Mouse (Mus musculus) E14TG2a.4 (cell line): ENCODE measurements around the gene Tmem132b.
A peak's percentile ranks its signal among the peaks of the same experiment; 100 is the strongest.
"Not testable (repeated sequence)": the region's sequence is repeated elsewhere in the genome, so short reads cannot be mapped to it uniquely, and the experiment has no call there.

ENCODE experiments used
- H3K27me3 ChIP-seq: 2 replicates; pipeline ENCODE4 v1.6.1; 2014; ENCODE audit warnings: low read length, control low read depth; ENCODE audit not compliant: insufficient read depth
- H3K36me3 ChIP-seq: 2 replicates; pipeline ENCODE4 v1.6.1; 2014; ENCODE audit warnings: low read length, control low read depth; ENCODE audit not compliant: insufficient read depth
- H3K4me1 ChIP-seq: replicated peaks from 2 replicates; pipeline ENCODE4 v1.6.1; 2014; ENCODE audit warnings: low read depth, low read length, control low read depth
- H3K4me3 ChIP-seq: replicated peaks from 2 replicates; pipeline ENCODE4 v1.5.1; 2014; ENCODE audit warnings: mild to moderate bottlenecking, low read length
- H3K9me3 ChIP-seq: 2 replicates; pipeline ENCODE4 v1.6.1; 2014; ENCODE audit warnings: low read length, control low read depth
- CTCF ChIP-seq: conservative IDR thresholded peaks from 2 replicates; pipeline ENCODE4 v1.5.1; 2014; ENCODE audit warnings: low read length
- NANOG ChIP-seq: IDR thresholded peaks from 2 replicates; pipeline ENCODE4 v1.6.1; 2014; ENCODE audit warnings: borderline replicate concordance, low read length, mixed read lengths
- POU5F1 ChIP-seq: IDR thresholded peaks from 2 replicates; pipeline ENCODE4 v1.6.1; 2014; ENCODE audit warnings: low read length, borderline replicate concordance

Tmem132b gene

DNA sequence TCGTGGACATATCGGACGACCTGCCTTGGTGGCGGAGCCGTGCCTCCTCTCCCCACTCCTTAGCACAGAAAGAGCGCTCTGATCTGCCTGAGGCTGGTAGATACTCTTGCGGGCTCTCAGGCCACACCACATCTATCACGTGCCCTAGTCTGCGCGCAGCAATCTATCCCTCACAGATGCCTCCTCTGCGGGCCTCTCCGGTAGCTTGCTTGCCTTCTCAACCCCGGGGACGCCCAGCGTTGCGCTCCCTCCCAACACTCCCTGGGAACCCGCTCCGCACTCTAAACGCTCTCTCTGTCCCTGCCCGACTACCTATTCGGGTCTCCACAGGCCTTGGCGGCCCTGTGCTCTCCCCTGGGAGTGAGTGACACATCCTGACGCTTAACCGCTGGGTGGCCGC, at the start of gene Tmem132b:
TSS of gene Tmem132b (plus strand) at position 141 of the 400 bp plus-strand sequence.
- TF ChIP-seq CTCF (no peak), NANOG (no peak), POU5F1 (no peak)
- H3K36me3 ChIP-seq, result no peaks in the 10 kb centered on the region
- no peaks in the 10 kb centered on the region for H3K9me3 ChIP-seq
- peaks cover 83% of the 10 kb centered on the region for H3K27me3 ChIP-seq
- peaks cover 60% of the 10 kb centered on the region for H3K4me1 ChIP-seq
- peak within 1 kb of the TSS; percentile 82 for H3K4me3 ChIP-seq

DNA sequence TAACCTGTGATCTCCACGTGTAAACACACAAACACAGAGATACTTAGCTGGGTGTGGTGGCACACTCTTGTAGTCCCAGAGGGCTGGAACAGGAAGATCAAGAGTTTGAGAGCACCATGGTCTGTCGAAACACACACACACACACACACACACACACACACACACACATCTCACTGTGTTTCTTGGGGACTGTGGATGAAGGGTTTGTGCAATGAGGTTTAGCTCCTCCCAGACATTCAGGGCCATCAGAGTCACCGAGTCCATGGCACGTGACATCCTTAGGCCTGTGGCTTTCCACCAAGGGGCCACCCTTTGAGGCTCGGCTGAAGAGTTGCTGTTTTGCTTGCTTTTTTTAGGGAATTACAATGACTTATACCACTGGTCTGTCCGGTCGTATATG, 49.1 kb upstream of the Tmem132b start:
- Histone ChIP-seq H3K4me1 (peaks cover 46% of the 10 kb centered on the region), H3K27me3 (no peaks in the 10 kb centered on the region; the same call in 1 of the 2 replicates), H3K4me3 (no peak overlapping the region), H3K9me3 (no peaks in the 10 kb centered on the region), H3K36me3 (peaks cover 65% of the 10 kb centered on the region)
- TF ChIP-seq POU5F1, result no peak
- no peak for TF ChIP-seq CTCF
- no peak for TF ChIP-seq NANOG

DNA sequence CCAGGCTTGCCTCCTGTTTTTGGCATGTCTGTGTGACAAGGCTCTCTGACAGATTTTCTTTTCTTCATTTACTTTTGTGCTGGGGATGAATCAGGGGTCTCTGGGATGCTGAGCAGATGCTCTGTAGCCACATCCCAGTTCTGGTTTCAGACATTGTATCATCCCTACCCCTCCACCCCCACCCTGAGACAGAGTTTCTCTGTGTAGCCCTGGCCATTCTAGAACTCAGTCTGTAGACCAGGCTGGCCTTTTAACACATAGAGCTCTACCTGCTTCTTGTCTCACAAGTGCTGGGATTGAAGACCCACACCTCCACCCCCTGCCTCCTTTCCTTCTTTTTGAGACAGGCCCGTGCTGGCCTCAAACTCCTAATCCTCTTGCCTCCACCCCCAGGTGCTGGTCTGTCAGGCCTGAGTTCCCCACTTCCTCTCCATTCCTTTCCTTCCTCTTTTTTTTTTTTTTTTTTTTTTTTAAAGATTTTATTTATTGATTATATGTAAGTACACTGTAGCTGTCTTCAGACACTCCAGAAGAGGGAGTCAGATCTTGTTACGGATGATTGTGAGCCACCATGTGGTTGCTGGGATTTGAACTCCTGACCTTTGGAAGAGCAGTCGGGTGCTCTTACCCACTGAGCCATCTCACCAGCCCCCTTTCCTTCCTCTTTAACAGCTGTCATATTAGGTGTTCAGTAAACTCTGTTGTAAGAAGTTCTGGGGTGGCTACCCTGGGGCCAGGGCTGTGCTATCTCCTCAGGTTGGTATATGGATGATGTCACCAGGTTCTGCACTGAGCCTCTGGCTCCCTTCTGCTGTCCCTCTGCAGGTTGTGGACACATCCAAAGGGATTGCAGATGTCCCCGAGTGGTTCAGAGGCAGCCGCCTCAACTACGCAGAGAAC, 47.6 kb upstream of the Tmem132b start:
- Histone ChIP-seq H3K4me3 (no peak overlapping the region), H3K27me3 (no peaks in the 10 kb centered on the region), H3K36me3 (peaks cover 64% of the 10 kb centered on the region), H3K9me3 (no peaks in the 10 kb centered on the region), H3K4me1 (peaks cover 48% of the 10 kb centered on the region)
- TF ChIP-seq NANOG (no peak), POU5F1 (no peak), CTCF (no peak)

DNA sequence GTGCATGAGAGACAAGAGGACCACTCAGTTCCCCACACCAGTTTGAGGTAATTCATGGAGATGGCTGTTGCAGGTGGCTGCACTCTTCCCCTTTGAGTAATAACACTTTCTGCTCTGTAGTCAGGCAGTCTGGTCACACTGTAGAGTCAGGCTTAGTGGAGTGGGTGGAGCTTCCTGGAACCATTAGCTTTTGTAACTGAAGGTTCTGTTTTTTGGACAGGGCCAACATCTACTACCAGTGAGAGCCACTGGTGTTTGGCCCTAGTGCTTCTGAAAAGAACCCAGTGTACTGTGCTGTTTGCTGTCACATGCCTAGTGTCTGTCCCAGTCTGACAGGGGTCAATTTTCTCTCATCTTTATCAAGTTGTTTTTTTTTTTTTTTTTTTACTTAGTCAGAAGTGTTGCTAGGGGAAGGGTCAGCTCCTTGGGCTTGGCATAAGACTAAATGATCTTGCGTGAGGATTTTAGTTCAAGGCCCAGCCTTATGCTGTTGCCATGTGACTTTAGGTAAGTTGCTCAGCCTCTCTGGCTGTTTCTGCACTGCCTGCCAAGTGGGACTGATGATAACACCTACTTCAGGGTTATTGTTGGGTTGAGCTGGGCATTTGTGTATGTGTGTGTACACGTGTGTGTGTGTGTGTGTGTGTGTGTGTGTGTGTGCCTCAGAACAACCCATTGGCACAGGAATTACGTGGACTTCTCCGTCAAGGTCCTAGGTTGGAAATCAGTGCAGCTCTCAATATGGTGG, 46.4 kb upstream of the Tmem132b start:
- Histone ChIP-seq H3K9me3 (no peaks in the 10 kb centered on the region), H3K4me1 (peaks cover 42% of the 10 kb centered on the region), H3K27me3 (no peaks in the 10 kb centered on the region), H3K4me3 (no peak overlapping the region), H3K36me3 (peaks cover 64% of the 10 kb centered on the region)
- TF ChIP-seq NANOG, result no peak

DNA sequence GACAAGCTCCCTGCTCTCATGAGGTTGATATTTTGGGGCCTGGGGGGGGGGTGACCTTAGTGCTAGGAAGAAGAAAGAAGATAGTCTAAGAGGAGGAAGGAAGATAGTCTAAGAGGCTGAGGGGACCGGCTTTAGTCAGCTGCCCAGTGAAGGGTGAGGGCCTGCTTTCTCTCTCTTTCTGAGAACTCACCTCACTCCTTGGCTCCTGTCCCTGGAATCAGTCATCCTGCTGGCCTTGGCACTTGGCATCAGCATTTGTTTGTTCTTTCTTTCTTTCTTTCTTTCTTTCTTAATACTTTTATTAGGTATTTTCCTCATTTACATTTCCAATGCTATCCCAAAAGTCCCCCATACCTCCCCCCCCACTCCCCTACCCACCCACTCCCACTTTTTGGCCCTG, 45.5 kb upstream of the Tmem132b start:
- H3K4me3 ChIP-seq, result no peak overlapping the region
- H3K27me3 ChIP-seq, result no peaks in the 10 kb centered on the region
- H3K9me3 ChIP-seq, result no peaks in the 10 kb centered on the region
- H3K4me1 ChIP-seq, result peaks cover 36% of the 10 kb centered on the region
- TF ChIP-seq NANOG, result no peak
- TF ChIP-seq POU5F1, result no peak
- TF ChIP-seq CTCF, result no peak
- peaks cover 72% of the 10 kb centered on the region for H3K36me3 ChIP-seq

DNA sequence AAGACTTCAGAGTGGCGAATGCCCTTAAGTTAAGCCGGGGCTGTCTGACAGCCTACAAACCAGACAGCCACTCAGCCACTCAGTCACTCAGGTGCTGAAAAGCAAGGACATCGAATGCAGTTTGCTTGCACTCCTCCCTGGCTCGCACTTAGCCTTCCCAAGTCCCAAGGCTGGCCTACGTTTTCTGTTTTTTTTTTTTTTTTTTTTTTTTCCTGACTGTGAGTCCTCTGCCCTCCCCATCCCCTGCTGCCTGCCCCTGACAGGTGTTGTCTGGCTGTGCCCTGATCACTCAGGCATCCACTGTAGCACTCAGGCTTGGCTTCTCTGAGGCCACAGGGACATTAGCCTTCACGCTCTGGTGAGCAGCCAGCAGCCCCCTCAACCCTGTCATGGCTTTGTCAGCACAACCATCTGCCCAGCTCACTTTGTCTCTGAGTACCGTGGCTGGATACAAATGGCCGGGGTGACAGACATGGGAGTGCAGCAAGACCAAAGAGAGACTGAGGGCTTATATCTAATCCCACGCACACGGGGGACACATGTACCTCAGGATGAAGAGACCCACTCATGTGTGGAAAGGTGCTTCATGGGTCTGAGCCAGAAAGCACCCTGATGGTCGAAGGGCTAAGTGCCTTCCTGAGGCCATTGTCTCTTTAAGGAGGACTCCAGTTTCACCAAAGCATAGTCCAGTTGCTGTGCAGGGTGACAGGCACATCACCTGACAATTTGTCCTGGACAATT, 44.0 kb upstream of the Tmem132b start:
- peaks cover 42% of the 10 kb centered on the region for H3K4me1 ChIP-seq
- TF ChIP-seq POU5F1 (no peak), NANOG (no peak), CTCF (no peak)
- H3K27me3 ChIP-seq, result no peaks in the 10 kb centered on the region
- no peaks in the 10 kb centered on the region for H3K9me3 ChIP-seq
- H3K4me3 ChIP-seq, result no peak overlapping the region
- H3K36me3 ChIP-seq, result peaks cover 71% of the 10 kb centered on the region

DNA sequence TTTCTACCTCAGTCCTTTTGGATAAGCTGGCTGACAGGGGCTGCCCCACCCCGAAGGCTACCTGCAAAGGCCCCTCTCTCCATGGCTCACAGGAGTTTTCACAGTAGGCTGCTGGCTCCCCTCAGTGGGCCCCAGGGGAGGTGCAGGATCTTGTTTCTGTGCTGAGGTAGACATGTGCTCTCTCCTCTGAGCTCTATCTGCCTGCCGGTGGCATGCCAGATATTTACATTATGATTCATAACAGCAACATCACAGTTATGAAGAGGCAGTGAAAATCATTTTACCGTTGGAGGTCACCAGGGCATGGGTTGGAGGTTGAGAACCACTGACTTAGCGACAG, 43.5 kb upstream of the Tmem132b start:
- Histone ChIP-seq H3K4me1 (peaks cover 47% of the 10 kb centered on the region), H3K36me3 (peaks cover 65% of the 10 kb centered on the region), H3K9me3 (no peaks in the 10 kb centered on the region), H3K4me3 (no peak overlapping the region), H3K27me3 (no peaks in the 10 kb centered on the region)
- TF ChIP-seq NANOG, result no peak
- no peak for TF ChIP-seq CTCF
- TF ChIP-seq POU5F1, result no peak

DNA sequence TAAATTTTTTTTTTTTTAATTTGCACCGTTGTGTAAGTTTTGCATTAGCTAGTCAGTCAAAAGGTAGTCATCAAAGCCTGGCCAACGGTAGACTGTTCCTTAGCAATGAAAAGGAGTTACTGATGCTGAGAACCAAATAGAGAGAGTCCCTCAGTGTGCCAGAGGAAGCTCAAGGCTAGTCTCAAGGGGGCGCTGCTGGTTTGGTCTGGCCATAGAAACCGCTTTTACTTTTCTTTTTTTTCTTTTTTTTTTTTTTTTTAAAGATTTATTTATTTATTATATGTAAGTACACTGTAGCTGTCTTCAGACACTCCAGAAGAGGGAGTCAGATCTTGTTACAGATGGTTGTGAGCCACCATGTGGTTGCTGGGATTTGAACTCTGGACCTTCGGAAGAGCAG, 42.6 kb upstream of the Tmem132b start:
- Histone ChIP-seq H3K36me3 (peaks cover 57% of the 10 kb centered on the region), H3K4me1 (peaks cover 50% of the 10 kb centered on the region)
- not testable (repeated sequence) for H3K27me3 ChIP-seq, H3K4me3 ChIP-seq, H3K9me3 ChIP-seq
- TF ChIP-seq CTCF, result peak; percentile 14

DNA sequence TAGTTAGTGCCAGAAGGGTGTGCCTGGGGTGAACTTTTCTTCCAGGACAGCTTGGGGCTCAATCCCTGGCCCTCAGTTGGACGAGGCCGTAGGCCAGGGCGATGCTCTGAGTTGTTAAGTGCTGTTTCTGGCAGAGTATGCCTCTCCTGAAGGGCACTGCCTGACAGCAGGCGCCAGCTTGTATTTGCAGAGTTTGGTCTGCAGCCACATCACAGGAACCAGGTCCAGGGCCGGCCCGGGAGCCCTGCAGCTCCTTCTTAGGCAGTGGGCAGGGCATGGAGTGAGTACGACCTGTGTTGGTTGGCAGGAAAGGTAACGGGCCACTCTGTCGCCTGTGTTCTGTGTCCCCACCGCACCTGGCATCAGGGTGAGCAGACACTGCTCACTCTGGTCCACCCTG, 40.5 kb upstream of the Tmem132b start:
- no peak overlapping the region for H3K4me3 ChIP-seq
- peaks cover 49% of the 10 kb centered on the region for H3K36me3 ChIP-seq
- H3K27me3 ChIP-seq, result no peaks in the 10 kb centered on the region
- no peak for TF ChIP-seq NANOG
- TF ChIP-seq POU5F1, result no peak
- H3K4me1 ChIP-seq, result peaks cover 49% of the 10 kb centered on the region
- no peaks in the 10 kb centered on the region for H3K9me3 ChIP-seq
